Mouse (Mus musculus): ENCODE measurements around the gene Pde3b.

DNA sequence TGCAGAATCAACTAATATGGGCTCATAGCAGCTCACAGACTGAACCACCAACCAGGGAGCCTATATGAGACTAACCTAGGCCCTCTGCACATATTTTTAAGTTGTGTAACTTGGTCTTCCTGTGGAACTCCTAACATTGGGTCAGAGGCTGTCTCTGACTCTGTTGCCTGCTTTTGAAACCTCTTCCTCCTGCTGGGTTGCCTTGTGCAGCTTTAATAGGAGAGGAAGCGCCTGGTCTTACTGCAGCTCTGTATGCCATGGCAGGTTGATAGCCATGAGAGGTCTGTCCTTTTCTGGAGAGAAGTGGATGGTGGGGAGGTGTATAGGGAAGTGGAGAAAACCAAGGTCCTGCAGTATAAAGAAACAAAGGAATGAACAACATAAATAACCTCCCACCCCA is 44.8 kb downstream of the Pde3b start:
- TF ChIP-seq CTCF (IDR thresholded peaks at IDR 0.05; ENCODE audit: extremely low read depth, insufficient read depth, insufficient read length, insufficient replicate concordance), result no peak
- TF ChIP-seq POLR2A (IDR thresholded peaks at IDR 0.05; ENCODE audit: low read depth, low read length), result no peak
